Mouse (Mus musculus) adrenal gland, postnatal 10 days (tissue): ENCODE results near the gene Rad51b. TPM values are rescaled to one million over a fixed set of nuclear protein-coding genes. Genes with fewer than 3 reads are reported as not detected.

ENCODE experiments used
- DNase-seq: peaks from one replicate; pipeline ENCODE4 v3.0.0; 2021; ENCODE audit warnings: mixed read lengths
- total RNA-seq, 2 experiments: library from RNA; stranded (reverse); gene quantifications; 2 replicates each; pipeline ENCODE4 v1.2.3; 2021

The Rad51b gene
- total RNA-seq, 2 experiments from 2014 or later, result 1.6 to 3.0 TPM

DNA sequence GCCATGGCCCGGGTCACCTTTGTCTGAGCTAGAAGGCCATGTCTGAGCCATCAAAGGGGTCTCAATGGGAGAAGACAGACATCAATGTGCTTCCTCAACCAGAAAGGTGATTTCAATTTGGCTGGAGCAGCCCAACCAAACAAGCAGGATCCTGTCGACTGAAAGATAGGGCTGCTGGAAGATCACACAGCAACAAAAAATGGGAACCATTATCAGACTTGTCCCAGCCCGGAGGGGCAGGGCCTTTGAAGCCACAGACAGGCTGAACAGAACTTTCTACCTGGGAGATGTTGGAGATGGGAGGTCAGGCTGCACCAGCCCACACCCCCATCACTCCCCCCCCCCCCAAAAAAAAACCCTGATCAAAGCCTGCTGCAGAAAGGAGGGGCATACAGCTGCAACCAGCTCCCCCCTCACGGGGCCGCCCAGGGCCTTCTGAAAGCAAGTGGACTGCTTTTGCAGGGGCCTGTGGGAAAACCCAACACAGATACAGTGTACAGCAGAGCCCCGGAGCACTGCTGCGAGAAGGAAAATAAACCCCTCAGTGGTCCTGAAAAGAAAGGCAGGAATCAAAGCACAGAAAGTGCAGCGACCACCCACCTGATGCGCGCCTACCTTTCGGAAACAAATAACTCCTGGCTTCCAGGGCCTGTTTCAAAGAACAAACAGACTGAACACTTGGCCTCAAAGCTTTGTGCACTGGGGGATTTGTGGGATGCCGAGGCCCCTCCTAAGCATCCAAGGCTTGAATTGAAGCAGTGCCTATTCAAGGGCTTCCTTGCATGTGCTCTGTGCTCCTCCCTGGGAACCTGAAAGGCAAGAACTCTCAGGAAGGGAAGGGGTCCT is 542.2 kb downstream of the Rad51b start:
- DNase-seq, result no peak

DNA sequence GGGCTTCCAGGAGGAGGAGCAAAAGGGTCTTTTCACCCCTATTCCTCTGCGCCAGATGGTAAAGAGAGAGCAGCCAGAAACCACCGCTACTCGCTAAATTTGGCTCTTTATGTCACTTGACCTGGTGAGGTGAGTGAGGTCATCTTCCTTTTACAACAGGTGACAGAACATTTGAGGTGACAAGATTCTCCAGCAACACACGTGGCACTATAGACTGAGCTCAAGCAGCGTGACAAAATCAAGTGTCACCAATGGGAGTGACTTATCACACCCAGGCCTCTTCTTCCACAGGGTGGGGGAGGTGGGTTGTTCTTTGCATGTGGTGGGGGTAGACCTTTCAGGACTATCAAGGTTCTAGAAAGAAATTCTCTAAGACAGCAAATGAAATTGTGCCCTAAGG is 543.4 kb downstream of the Rad51b start:
- DNase-seq, result no peak

DNA sequence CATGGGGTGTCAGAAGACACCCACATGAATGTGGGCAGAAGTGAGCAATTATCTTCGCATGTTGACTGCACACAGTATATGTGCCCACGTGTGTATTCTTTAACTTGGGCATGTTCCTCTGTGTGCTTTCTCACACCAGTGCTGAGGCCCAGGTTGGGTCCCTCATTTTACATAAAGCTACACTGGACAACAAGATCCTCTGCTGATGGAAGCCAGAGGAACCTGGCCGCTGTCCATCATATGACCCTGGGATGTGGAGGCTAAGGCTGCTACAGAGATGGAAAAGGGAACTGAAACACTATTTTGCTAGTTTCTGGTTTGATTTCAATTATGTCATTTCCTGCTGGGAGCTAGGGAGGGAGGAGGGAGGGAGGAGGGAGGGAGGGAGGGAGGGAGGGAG is 544.2 kb downstream of the Rad51b start:
- peak; percentile 44 for DNase-seq

DNA sequence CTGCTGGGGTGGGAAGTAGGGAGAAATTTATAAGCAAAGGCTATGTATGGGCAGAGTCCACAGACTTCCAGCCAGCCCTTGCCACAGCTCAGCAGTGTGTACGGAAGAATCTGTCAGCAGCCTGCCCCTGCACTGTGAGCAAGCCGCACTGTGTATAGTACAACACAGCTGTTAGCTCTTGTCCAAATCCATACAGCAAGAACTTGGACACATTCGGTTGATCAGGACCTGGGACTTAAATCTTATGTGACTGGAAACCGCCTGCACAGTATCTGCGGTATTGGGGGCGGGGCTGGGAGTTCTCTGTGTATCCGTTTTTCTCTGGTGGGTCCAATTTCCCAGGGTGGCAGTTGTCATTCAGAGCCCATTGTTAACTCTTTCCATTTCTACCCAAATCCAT is 545.2 kb downstream of the Rad51b start:
- no peak for DNase-seq

DNA sequence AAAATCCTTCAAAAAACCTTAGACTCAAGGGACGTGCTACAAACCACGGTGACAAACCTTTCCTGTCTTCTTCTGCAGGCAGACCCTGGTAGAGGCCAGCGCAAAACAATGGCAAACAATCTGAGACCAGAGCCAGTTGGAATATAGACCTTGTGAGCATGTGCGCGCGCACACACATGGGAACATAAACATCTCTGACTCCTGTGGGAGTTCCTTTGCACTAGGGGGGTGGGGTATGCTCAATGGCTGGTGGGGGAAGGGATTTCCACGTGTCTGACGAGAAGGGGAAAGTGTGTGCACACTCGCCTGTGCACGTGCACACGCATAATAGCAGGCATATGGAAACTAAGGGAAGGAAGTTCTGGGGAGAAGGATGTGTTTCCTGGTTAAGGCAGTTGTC is 545.9 kb downstream of the Rad51b start:
- no peak for DNase-seq

DNA sequence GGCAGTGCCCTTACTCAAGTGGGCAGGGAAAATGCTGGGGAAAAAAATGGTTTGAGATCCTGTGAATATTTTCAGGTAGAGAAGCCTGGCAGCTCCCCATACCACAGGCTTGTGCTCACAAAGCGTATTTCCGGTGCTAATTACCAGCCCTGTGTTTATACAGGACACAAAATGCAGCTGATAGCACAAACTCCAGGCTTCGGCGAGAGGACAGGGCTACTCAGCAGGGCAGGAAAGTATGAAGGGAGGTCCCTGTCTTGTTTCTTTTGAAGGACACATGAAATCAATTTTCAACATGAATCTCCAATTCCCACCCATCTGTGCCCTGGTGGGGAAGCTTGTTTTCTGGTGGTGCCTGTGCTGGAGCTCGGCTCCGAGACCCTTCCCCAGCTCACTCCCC is 546.4 kb downstream of the Rad51b start:
- no peak for DNase-seq

DNA sequence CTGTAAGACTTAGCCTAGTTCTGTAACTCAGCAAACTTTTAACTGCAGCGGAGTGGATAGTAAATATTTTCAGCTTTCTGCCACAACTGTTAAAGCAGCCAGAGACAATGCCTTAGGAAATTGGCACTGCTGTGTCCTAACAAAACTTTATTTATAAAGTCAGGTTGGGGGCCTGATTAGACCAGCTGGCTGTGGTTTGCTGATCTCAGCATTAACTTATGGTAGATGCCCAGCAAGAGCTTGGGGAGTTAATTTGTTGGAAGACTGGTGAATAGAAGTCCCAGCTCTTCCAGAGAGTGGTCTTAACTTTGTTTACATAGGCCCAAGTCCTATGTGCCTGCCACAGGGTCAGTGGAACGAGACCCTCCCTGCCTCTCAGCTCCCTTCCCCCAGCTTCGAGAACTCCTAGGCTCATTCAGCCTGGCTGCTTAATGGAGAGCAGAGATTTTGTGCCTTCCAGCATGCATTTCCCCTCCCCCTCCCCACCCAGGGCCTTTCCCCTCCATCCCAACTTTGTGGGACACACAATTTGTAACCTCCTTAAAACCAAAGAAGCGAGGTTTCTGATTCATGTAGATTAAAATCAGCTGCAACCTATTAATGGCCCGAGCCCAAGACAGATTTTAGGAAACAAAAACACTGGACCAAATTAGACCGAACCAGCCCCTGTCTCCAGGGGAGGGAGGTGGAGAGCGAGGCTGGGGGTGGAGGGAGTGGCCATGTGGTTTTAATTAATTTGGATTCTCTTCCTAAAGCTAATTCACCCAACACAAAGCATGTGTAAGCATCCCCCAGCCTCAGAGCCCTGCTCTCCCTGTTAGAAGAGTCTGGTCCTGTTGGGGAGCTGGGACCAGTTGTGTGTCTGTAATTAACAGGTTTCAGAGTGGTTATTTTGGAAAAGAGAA is 549.4 kb downstream of the Rad51b start:
- DNase-seq, result no peak

DNA sequence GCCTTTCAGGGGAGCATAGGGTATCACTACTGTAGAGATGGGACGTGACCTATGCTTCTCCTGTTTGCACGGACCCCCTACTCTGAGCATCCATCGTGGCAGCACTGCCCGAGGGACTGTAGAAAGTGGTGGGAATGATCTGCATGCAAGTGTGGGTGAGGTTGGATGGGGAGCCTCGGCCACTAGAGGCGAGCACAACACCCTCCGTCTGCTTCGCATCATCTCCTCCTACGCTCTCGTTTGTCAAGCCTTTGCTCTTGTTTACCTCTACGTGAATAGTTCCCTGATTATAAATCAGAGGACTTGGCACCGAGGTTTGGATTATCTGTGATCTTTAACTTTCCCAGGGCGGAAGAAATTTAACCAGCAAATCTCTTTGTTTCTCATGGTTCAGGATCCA is 551.5 kb downstream of the Rad51b start:
- DNase-seq, result no peak

DNA sequence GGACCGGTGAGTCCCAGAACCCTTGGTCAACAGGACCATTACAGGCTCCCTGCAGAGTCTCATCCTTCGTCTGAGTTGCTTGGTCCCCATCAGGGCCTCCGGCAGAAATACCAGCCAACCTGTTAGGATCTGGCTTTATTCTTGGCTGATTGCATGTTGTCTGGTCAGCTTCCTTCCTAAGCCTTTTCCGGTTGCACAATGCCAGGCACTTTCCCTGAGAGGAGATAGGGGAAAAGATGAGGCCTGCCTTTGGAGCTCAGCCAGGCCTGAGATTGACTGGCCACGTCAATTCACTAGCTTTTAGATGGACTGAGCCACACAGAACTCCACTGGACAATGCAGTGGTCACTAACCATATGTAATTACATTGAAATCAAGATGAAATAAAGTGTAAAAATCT is 552.9 kb downstream of the Rad51b start:
- no peak for DNase-seq

DNA sequence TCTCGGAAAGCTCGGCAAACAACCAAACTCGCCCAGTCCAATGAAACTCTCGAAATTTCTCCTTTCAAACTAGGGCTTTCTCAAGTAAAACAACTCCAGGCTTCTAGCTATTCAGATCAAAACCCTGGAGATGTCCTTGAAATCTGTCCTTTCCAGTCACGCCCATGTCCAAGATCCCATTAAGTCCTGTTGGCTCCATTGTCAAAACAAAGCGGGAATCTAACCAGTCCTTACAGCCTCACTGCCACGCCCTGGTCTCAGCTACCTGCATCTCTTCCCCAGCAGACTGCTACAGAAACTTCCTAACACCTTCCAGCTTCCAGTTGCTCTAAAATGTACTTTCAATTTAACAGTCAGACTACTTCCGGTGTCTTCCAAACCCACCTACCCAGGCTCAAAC is 554.8 kb downstream of the Rad51b start:
- no peak for DNase-seq

DNA sequence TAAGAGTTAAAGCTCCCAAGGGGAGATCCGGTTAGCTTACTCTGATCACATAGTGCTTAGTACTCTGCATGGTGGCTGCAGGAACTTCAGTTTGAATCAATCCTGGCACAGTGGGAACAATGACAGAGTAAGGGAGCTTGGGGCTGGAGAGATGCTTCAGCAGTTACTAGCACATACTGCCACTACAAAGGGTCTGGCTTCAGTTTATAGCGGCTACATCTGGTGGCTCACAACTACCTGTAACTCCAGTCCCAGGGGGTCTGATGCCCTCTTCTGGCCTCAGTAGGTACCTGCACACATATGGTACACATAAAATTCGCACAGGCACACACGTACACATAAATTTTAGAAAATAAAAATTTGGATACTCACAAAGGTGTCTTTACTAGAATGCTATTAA is 555.5 kb downstream of the Rad51b start:
- DNase-seq, result no peak

DNA sequence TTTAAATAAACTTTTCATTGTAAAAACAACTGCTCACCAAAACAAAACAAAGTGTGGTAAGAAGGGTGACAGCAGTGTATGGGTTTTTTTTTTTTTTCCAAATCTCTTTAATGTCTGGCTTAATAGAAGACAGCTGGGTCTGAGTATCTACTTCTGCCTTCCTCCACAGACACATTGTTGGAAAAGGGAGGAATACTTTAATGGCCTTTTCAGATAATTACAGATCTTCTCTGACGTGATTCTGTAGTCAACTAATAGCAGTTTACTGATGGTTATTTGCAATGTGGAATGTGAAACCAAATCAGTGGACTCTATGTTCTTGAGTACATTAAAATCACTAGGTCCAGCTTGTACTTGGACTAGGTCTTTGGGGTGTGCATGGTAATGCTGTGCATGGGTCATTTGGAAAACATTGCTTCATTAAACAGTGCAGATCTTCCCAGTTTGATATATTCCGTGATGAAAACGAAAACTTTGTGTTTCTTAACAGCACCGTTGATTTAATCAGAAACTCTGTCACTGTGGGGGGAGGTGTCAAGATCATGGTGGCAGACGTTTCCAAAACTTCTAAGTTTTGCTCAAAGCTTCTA is 556.9 kb downstream of the Rad51b start:
- no peak for DNase-seq

DNA sequence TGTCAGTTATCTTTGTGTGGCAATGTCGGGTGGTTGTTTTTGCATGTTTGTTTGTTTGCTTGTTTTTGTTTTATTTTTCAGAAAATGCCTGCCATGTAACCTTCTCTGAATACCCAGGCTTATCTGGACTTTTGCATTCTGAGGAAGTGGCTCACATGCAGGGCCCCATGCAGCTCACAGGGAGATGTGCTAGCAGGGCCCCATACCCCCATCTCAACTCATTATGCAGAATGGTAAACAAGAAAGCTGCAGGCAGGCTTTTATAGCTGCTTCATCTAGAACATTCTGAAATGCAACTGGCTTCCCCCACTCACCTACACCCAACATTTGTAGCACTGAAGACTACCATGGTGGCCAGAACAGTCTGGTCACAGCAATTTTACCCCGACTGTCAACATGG is 557.4 kb downstream of the Rad51b start:
- DNase-seq, result no peak

DNA sequence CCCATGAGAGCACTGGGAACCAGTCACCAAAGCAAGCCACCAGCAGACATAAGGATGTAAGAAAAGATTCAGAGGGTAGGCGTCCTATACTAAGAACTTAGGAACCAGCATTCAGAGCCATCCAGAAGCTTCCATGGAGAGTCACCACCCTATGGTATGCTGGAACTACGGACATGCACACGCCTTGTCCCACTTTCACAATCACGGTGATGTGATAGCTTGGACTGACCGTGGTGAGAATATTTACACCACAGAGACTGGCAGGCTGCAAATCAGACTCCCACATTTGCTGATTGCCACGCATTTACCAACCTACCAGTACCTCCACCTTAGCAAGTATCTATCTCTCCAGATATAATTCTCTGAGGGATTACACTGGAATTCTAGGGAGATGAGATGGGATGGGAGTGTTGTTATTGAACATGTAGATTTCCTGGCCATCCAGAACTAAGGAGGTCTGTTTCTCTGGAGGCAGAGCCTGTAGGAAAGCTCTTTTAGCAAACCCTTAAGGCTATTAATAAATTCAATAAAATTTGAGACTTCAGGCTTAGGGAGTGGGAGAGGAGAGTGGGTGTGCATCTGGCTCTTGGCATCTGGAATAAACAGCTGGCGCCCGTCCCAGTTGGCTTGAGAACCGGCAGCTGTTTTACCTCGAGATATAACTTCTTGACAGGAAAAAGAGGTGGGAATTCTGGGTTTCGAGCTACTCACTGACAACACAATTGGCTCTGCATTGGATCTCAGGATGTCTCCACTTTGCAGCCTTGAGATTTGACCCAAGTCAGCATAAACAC is 559.2 kb downstream of the Rad51b start:
- peak; percentile 85 for DNase-seq

DNA sequence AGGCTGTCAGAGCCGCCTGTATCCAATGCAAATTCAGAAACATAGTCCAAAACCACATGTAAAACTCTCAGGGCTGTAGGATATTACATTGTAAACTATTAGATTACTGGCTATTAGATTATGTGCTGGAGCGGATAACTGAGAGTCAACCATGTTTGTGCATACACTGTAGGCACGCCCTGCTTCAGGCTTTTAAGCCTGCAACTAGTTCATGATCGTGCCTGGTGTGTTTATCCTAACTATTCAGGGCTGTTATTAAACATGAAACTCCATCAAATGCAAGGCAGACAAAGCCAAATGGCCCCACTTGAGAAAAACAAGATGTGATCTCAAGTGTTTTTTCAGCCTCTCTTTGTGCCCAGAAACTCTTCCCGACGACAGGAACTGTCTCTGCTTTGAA is 560.6 kb downstream of the Rad51b start:
- DNase-seq, result no peak

DNA sequence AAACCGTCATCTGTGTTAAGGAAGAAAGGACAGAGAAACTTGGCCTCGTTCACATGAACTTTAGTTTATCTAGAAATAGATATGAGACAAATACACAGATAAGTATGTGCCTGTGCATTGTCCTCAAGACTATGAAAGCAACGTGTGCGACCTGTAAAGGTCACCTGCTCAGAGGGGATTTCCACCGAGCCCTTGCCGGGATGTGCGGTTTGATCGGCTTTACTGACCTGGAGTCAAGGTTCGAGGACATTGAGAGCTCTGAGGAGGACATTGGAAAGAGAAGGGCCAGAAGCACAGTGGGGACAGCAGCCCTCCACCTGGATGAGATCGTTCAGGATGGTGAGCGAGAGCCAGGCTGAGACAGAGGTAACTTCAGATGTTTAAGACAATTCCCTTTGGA is 561.3 kb downstream of the Rad51b start:
- no peak for DNase-seq

DNA sequence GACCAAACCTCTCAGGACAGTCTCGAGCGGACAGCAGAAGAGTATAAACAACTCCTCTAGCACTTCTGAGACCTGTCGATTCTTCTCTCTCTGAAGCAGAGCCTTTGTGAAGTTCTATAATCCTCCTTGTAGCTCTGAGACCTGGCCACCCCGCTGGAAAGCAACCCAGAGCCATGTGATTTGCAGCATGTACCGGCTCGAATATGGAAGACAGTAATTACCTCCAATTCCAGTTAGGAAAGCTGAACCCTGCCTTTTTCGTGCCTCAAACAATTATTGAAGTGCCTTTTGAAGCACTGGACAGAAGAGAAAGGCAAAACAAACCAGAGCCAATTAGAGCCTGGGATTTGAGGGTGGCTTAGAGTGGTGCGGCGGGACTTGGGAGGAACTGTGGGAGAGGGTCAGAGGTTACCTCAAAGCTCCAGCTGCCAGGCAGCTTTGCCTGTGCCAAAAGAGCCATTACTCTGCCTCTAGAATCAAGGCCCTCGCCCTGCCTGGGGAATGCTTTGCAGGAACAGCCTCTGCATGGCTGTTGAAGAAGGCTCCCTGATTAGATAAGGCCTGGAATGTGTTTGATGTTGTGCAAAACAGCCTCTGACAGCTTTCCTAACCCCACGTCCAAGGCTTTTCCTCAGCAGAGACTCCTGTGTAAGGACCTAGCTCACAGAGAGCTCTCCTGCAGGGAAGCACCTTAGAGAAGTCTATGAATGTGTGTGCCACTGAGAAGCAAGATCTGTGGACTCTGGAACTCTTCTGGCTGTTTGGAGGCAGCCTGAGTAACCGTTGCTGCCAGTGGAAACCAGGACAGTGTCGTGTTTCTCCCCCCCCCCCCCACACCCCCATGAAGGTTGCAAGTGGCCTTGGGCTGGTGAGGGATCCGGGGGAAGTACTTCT is 562.5 kb downstream of the Rad51b start:
- DNase-seq, result peak; percentile 80

DNA sequence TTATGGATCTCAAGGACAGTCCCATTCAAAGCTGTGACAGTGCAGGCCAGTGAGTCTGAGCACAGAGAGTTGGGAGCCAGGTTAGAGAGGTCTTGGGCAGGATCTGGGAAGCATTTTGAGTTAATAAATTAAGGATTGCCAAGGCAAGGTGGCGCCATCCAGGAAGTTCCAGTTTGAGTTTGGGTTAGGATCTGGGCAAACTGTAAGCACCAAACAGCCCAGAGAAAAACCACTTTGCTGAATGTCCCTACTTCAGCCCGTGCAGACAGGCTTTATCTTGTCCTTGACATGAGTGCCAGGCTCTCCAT is 563.1 kb downstream of the Rad51b start:
- DNase-seq, result peak; percentile 47
